Mouse (Mus musculus) regulatory T cell (primary cell): ENCODE data around the gene Srgap1.

Experiments
- in situ Hi-C: fragments of 300-600 bp; cut with MboI, MseI; formaldehyde crosslinking; loops from one replicate; pipeline ENCODE4 v1.15.1; 2025; ENCODE audit warnings: high pct_unique_total_duplicates

Srgap1 gene

DNA sequence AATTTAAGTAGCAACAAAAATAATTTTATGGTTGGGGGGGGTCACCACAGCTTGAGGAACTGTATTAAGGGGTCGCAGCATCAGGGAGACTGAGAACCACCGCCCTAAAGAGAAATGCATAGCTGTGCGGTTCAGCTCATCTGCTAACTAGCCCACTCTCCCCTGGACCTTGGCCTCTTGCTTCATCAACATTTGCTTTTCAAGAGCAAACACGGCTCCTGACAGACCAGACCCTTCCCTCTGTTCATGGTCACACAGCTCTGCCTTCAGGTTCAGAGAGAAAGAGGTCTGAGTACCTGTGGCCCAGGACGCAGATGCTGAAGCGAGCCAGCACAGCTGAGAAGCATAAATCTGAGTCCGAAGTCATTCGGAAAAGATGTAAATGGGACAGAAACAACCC is 29.4 kb downstream of the Srgap1 start:
- in situ Hi-C loops, result no loop called here

- in situ Hi-C loops, result no loop called here
Observed at GRCm38 (mm10) chr10:122017063-122017462, 30.1 kb downstream of the Srgap1 start.

- in situ Hi-C loops, result no loop called here
Observed at GRCm38 (mm10) chr10:122016631-122017030, 30.5 kb downstream of the Srgap1 start.

- in situ Hi-C loops, result no loop called here
Observed at GRCm38 (mm10) chr10:122012321-122012720, 34.8 kb downstream of the Srgap1 start.

GRCm38 (mm10) chr10:122008731-122009391 is 38.3 kb downstream of the Srgap1 start:
- in situ Hi-C loops, result no loop called here

- in situ Hi-C loops, result no loop called here
Observed at GRCm38 (mm10) chr10:122008370-122008730, 38.8 kb downstream of the Srgap1 start.

- in situ Hi-C loops, result no loop called here
Observed at GRCm38 (mm10) chr10:122006606-122007005, 40.5 kb downstream of the Srgap1 start.

DNA sequence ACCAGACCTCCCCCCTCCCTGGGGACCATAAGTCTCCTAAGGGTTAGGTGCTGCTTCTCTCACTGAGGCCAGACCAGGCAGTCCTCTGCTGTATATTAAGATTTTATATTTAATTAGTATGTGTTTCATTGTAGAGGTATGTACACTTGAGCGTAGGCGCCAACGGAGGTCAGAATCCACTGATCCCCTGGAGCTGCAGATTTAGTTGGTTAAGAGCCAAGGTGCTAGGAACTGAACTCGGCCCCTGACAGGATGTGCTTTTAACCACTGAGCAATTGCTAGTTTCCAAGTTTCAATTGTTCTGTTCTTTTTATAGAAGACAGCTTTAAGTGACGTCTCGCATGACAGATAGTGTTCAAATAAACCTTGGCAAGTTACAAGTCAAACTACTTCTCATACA is 41.0 kb downstream of the Srgap1 start:
- in situ Hi-C loops, result no loop called here

GRCm38 (mm10) chr10:122005560-122005959 is 41.6 kb downstream of the Srgap1 start:
- in situ Hi-C loops, result no loop called here

- in situ Hi-C loops, result no loop called here
Observed at GRCm38 (mm10) chr10:122002930-122003329, 44.2 kb downstream of the Srgap1 start.

- in situ Hi-C loops, result no loop called here
Observed at GRCm38 (mm10) chr10:121998806-121999205, 48.3 kb downstream of the Srgap1 start.

- in situ Hi-C loops, result no loop called here
Observed at GRCm38 (mm10) chr10:121996500-121996899, 50.6 kb downstream of the Srgap1 start.

DNA sequence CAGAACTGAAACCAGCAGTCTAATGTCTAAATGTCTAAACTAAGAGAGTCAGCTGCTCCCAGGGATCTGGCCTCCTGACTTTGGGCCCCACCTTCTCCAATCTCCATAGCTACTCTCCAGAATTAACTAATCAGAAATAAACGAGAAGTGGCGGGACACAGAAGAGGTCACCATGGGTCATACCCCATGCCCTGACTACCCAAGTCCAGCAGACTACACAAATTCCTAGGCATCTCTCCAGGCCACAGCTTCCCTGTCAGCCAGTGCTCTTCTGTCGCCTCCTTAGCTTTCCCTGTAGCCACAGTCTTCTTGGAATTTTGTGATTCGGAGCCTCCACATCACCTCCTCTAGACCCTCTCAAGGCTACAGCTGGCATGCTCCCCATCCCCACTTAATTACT is 51.7 kb downstream of the Srgap1 start:
- in situ Hi-C loops, result no loop called here

DNA sequence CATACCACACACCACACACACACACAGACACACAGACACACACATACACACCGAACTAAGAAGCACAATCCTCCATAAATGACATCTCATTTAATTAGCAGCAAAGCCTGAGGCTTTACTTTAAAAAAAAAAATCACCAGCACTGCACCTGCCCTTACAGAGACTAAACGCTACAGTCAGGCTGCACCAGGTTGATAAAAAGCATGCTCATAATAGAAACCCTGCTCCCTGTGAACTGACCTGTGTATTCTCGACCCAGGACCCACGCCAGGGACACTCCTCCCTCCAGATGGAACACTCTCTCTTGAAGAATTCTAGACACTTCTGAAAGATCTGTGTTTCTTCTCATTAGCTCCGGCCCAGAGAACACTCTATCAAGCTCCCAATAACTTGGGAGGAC is 52.5 kb downstream of the Srgap1 start:
- in situ Hi-C loops, result no loop called here

DNA sequence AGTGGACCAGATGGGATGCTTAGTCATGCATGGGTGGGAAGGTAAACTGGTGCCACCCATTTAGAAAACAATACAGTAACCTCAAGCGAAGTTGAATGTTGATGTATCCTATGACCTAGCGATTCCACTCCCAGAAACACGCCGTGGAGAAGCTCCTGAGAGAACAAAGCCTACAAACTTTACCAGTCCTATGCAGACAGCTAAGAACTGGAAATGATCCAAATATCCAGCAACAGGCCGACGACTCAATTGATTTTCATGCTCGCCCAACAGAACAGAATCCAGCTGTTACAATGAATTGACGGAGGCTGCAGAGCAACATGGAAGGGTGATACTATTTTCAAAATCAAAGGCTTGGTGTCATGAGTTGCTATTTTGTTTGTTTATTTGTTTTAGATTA is 54.5 kb downstream of the Srgap1 start:
- in situ Hi-C loops, result no loop called here

- in situ Hi-C loops, result no loop called here
Observed at GRCm38 (mm10) chr10:121986997-121987396, 60.1 kb downstream of the Srgap1 start.

DNA sequence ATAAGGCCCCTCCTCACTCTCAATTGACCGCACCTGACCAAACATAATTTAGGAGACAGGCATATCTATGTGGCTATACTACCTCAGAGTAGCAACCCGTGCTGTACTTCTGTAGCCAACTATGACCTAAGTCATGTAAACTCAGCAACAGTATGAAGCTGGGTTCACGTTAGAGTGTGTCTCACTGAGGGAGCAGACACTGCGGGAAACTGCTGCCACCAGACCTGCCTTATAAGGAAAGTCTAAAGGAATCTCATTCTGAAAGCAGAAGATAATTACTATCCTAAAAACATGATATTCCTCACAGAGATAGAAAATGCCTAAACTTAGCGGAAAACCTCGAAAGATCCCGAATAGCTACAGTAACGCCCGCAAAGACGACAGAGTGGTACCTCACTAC is 62.2 kb downstream of the Srgap1 start:
- in situ Hi-C loops, result no loop called here

GRCm38 (mm10) chr10:121983993-121984610 is 63.0 kb downstream of the Srgap1 start:
- in situ Hi-C loops, result no loop called here

GRCm38 (mm10) chr10:121975330-121975729 is 71.8 kb downstream of the Srgap1 start:
- in situ Hi-C loops, result no loop called here

DNA sequence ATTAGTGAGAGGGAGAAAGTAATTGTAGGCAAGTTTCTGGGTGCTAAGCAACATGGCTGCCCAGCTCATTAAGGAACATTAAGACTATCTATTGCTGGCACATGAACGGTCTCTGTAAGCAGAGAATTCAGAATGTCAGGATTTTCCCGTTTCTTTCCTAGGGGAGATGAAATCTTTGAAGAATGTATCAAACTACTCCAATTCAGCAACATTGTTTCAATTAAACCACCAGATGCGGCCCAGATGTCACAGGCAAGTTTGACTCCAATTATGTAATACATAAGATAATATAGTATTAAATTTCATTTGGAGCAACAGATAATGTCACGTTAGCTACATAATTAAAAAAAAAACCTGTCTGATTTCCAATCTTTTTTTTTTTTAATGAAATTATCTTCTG is 72.5 kb downstream of the Srgap1 start:
- in situ Hi-C loops, result loop anchor here (25.0 kb wide), 1 partner anchor 1312 kb away; no protein-coding TSS in a partner anchor

- in situ Hi-C loops, result loop anchor here (25.0 kb wide), 1 partner anchor 1311 kb away; no protein-coding TSS in a partner anchor
Observed at GRCm38 (mm10) chr10:121973281-121973680, 73.8 kb downstream of the Srgap1 start.

DNA sequence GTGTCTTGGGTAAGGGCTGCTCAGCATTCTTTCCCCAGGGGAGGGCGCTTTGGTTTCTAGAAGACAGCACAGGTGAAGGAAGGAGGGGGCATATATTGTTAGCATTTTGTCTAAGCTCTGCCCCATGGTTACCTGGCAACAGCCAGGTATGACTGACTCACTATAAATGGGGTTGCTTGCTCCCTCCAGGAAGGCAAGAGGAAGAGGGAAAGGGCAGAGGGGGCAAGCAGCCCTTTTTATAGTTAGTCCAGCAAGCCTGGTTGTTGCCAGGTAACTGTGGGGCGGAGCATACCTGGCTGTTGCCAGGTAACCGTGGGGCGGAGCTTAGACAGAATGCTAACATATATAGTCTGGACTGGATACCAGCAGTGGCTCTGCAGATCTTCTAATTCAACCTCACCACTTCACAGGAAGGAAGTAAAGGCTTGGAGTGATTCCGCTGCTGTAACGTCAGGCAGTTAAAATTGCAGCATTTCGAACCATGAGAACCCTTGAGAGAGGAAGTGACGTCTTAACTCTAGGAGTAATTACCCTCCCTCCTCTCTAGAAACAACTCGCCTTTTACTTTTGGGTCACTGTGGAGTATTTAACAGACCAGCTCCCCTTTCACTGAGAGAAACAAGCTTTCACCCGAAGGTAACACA is 74.7 kb downstream of the Srgap1 start:
- in situ Hi-C loops, result loop anchor here (25.0 kb wide), 1 partner anchor 1310 kb away; no protein-coding TSS in a partner anchor

GRCm38 (mm10) chr10:121971658-121972057 is 75.5 kb downstream of the Srgap1 start:
- in situ Hi-C loops, result loop anchor here (25.0 kb wide), 1 partner anchor 1309 kb away; no protein-coding TSS in a partner anchor
